Comparison of ENCODE assay signal across 13 mouse cellular contexts in genomic region chr7:79498356-79498755, GRCm38 (mm10). TPM values are rescaled to one million over a fixed set of nuclear protein-coding genes. Genes with fewer than 3 reads are reported as not detected.
DNase-seq lines count a peak whose midpoint lies in the region; ATAC-seq and TF ChIP-seq lines count a peak whose summit lies in the region.
"Had no signal": no experiment of that assay in that cellular context is flagged by ENCODE, and none has a peak within 500 bp of the region (broad histone marks: within the 10 kb centered on the region; RNA-seq: fewer than 3 reads in every experiment).

No protein-coding gene starts in this region.

- peak overlapping the region; percentile 91 for H3K4me2 ChIP-seq in hindbrain, embryonic 14.5 days (replicated peaks)
- no peak overlapping the region for H3K4me2 ChIP-seq in stomach, postnatal 0 days (replicated peaks; ENCODE audit: low read depth)
- H3K4me2 ChIP-seq: embryonic facial prominence, embryonic 12.5 days had no signal

- 5% methylated on average over 6 of the region's 6 CpGs for WGBS in forebrain, embryonic 10.5 days
- WGBS in hindbrain, embryonic 14.5 days, result 7% methylated on average over 6 of the region's 6 CpGs
- WGBS in stomach, postnatal 0 days, result 16% methylated on average over 6 of the region's 6 CpGs

- peaks cover 83% of the 10 kb centered on the region for H3K4me1 ChIP-seq in forebrain, embryonic 10.5 days
- peaks cover 13% of the 10 kb centered on the region for H3K4me1 ChIP-seq in hindbrain, embryonic 14.5 days (replicated peaks; ENCODE audit: control insufficient read depth, insufficient read depth, low read length)
- no peaks in the 10 kb centered on the region for H3K4me1 ChIP-seq in stomach, postnatal 0 days (replicated peaks; ENCODE audit: control insufficient read depth, insufficient read depth)

- peaks cover 98% of the 10 kb centered on the region for H3K27me3 ChIP-seq in forebrain, embryonic 10.5 days (ENCODE audit: poor library complexity, severe bottlenecking)
- H3K27me3 ChIP-seq in hindbrain, embryonic 14.5 days (ENCODE audit: control insufficient read depth, insufficient read depth, low read length), result peaks cover 23% of the 10 kb centered on the region
- H3K27me3 ChIP-seq in stomach, postnatal 0 days (ENCODE audit: control insufficient read depth, insufficient read depth, low read length), result peaks cover 45% of the 10 kb centered on the region

- H3K9ac ChIP-seq in hindbrain, embryonic 14.5 days, result peak overlapping the region; percentile 32; the same call in 1 of the 2 replicates
- H3K9ac ChIP-seq in stomach, postnatal 0 days (ENCODE audit: low read length), result no peak overlapping the region
- H3K9ac ChIP-seq: embryonic facial prominence, embryonic 12.5 days; limb, embryonic 12.5 days; liver, postnatal 0 days had no signal

- TF ChIP-seq EP300 in stomach, postnatal 0 days (optimal IDR thresholded peaks at IDR 0.05), result no peak

- H3K4me3 ChIP-seq in forebrain, embryonic 10.5 days, result peak overlapping the region; percentile 86
- peak overlapping the region; percentile 7; the same call in 1 of the 2 replicates for H3K4me3 ChIP-seq in hindbrain, embryonic 14.5 days (replicated peaks; ENCODE audit: low read length)
- H3K4me3 ChIP-seq in stomach, postnatal 0 days (ENCODE audit: low read depth, low read length), result no peak overlapping the region
- H3K4me3 ChIP-seq: embryonic facial prominence, embryonic 12.5 days; limb, embryonic 12.5 days had no signal

- peaks cover 24% of the 10 kb centered on the region for H3K36me3 ChIP-seq in forebrain, embryonic 10.5 days (replicated peaks)
- H3K36me3 ChIP-seq in hindbrain, embryonic 14.5 days (replicated peaks; ENCODE audit: control insufficient read depth, insufficient read depth), result no peaks in the 10 kb centered on the region; the same call in 1 of the 2 replicates
- no peaks in the 10 kb centered on the region for H3K36me3 ChIP-seq in stomach, postnatal 0 days (ENCODE audit: control insufficient read depth, insufficient read depth, low read length)
- H3K36me3 ChIP-seq: embryonic facial prominence, embryonic 12.5 days; limb, embryonic 12.5 days had no signal

- H3K27ac ChIP-seq in forebrain, embryonic 10.5 days, result peak overlapping the region; percentile 98
- H3K27ac ChIP-seq in hindbrain, embryonic 14.5 days, result peak overlapping the region; percentile 99
- no peak overlapping the region for H3K27ac ChIP-seq in stomach, postnatal 0 days (replicated peaks)
- H3K27ac ChIP-seq: embryonic facial prominence, embryonic 12.5 days; limb, embryonic 12.5 days had no signal

- no peak for ATAC-seq in hindbrain, embryonic 14.5 days (ENCODE audit: low FRiP score)
- no peak for ATAC-seq in stomach, postnatal 0 days (ENCODE audit: low FRiP score, low TSS enrichment)
- ATAC-seq: liver, postnatal 0 days had no signal

- H3K9me3 ChIP-seq in forebrain, embryonic 10.5 days, result no peaks in the 10 kb centered on the region
- H3K9me3 ChIP-seq in hindbrain, embryonic 14.5 days (ENCODE audit: control insufficient read depth, low read length), result no peaks in the 10 kb centered on the region
- H3K9me3 ChIP-seq in stomach, postnatal 0 days (ENCODE audit: control insufficient read depth, low read length), result no peaks in the 10 kb centered on the region
- H3K9me3 ChIP-seq: embryonic facial prominence, embryonic 12.5 days; limb, embryonic 12.5 days had no signal

- TF ChIP-seq CTCF in stomach, postnatal 0 days (IDR thresholded peaks at IDR 0.05; ENCODE audit: low read depth), result no peak

- peak; percentile 57 for DNase-seq in cerebellum, adult 9-10 months
- DNase-seq in cerebellum, adult 11 months, result no peak
- no peak for DNase-seq in forebrain, embryonic 10.5 days (ENCODE audit: extremely low spot score, low spot score)
- DNase-seq in hindbrain, embryonic 14.5 days (ENCODE audit: low spot score), result no peak
- peak; percentile 36 for DNase-seq in neural tube, embryonic 10.5 days (ENCODE audit: extremely low spot score, low spot score)
- no peak for DNase-seq in urinary bladder, postnatal 25 days (ENCODE audit: low spot score)
- no peak for DNase-seq in adrenal gland, postnatal 36 days
- no peak for DNase-seq in stomach, postnatal 0 days (ENCODE audit: low spot score)
- DNase-seq: kidney, adult 18-20 months; layer of hippocampus, adult 9-11 months; liver, postnatal 0 days had no signal

RNA-seq across cellular contexts. Expression of gene Polg, which starts 32.2 kb away (rescaled TPM):
- 42.1 and 46.4 TPM in 2 replicates for polyA plus RNA-seq in forebrain, embryonic 10.5 days (2016; fragmentation: Nextera tagmentation; extraction: Ambion mirVana)
- 26.3 and 28.9 TPM in 2 replicates for polyA plus RNA-seq in hindbrain, embryonic 14.5 days (2014; fragmentation: Nextera tagmentation; extraction: Ambion mirVana)
- total RNA-seq in adrenal gland, postnatal 36 days (2021), result 10 to 100 TPM; 68.5 to 77.7 TPM
- polyA plus RNA-seq in stomach, postnatal 0 days (2015; fragmentation: Nextera tagmentation; extraction: Ambion mirVana), result 13.9 and 18.5 TPM in 2 replicates

Comparison
In these comparisons a context has a peak if more than half of its experiments do, and no peak if none do; other contexts are left out.
1. DNase-seq: peak in cerebellum, adult 9-10 months (single experiment) and neural tube, embryonic 10.5 days (single experiment); none in cerebellum, adult 11 months (single experiment), forebrain, embryonic 10.5 days (single experiment), hindbrain, embryonic 14.5 days (single experiment), urinary bladder, postnatal 25 days (single experiment), adrenal gland, postnatal 36 days (0 of 2) and stomach, postnatal 0 days (single experiment).